Mouse (Mus musculus): ENCODE measurements at regions not wholly inside any gene's neighbourhood (a gene's known extent, or its start where the extent isn't known, plus 50 kb on each side); places are given as distances from the start of the nearest gene placed in this dataset.

GRCm38 (mm10) chr13:44280296-44280695 lies 449.0 kb upstream of the Jarid2 start:
- no peak for DNase-seq (ENCODE audit: extremely low spot score in 1 of 2, low spot score in 1 of 2)

- DNase-seq (ENCODE audit: extremely low spot score in 1 of 2, low spot score in 1 of 2), result no peak
Measured at GRCm38 (mm10) chr13:44281796-44282195, 447.5 kb upstream of the Jarid2 start.

DNA sequence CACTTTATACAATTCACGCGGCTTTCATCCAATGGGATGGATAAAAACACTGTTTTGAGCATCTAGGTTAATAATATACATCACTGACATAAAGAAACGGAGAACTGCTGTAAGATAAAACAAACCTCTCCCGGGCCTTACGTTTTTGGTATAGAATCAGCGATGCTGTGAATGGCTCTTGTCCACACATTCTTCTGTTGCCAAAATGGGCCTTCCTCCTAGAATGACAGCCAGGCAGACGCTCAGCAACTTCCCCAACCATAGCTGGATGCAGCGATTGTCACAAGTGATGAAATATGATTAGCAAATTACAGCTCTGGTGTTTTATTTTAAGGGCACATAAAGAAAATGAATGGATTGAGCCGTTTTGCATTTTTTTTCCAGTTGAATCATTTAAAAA lies 447.0 kb upstream of the Jarid2 start:
- DNase-seq (ENCODE audit: extremely low spot score in 1 of 2, low spot score in 1 of 2), result peak in 1 of 2 experiments; percentile 30

DNA sequence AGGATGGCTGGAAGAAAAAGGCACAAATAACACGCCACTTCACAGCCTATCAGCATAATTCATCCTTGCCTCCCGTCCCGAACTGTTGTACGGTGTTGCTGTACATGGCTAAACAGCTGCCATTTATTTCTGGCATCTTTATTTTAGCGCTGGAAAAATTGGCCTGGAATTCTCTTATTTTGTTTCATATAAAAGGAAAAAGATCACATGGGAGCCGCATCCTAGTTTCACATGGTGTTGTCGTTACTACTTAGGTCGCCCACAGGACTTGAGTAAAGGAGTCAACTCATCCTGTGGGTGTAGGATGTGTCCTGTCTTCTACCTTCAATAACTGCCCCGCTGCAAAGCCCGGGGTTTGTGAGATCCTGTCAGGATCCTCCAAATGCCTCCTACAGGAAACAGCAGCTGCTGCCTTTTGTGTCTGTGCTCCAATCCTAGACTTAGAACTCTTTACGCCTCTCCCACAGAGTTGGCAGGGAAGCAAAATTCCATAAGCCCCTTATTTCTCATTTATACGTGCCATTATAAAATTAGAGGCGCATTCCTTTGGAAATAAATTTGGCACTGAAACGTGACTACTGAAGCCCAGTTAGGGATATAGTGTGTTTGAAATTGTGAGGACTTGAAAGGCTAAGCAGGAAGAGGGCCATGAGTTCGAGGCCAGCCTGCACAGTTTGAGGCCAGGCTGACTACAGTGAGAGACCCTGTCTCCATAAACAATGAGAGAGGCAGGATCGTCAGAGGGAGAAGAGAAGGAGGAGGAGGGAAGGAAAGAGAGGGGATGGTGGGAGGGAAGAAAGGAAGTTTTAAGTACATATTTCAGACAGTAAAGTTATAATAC lies 446.3 kb upstream of the Jarid2 start:
- peak; percentile 72 to 73 for DNase-seq (ENCODE audit: extremely low spot score in 1 of 2, low spot score in 1 of 2)

- no peak for DNase-seq (ENCODE audit: extremely low spot score in 1 of 2, low spot score in 1 of 2)
Measured at GRCm38 (mm10) chr13:44285881-44286280, 443.4 kb upstream of the Jarid2 start.

DNA sequence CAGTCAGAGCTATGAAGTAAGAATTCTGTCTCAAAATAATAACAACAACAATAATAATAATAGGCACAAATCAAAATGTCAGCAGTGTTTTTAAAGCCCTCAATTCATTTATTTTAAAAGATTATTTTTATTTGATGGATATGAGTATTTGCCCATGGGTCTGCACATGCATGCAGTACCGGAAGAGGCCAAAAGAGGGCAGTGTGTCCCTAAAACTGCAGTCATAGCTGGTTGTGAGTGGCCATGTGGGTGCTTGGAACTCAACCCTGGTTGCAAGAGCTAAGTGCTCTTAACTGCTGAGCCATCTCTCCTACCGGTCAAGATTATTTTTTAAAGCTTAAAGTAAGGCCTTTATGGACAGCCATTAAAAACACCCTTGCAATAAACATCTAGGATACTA lies 439.1 kb upstream of the Jarid2 start:
- DNase-seq (ENCODE audit: extremely low spot score in 1 of 2, low spot score in 1 of 2), result no peak

DNA sequence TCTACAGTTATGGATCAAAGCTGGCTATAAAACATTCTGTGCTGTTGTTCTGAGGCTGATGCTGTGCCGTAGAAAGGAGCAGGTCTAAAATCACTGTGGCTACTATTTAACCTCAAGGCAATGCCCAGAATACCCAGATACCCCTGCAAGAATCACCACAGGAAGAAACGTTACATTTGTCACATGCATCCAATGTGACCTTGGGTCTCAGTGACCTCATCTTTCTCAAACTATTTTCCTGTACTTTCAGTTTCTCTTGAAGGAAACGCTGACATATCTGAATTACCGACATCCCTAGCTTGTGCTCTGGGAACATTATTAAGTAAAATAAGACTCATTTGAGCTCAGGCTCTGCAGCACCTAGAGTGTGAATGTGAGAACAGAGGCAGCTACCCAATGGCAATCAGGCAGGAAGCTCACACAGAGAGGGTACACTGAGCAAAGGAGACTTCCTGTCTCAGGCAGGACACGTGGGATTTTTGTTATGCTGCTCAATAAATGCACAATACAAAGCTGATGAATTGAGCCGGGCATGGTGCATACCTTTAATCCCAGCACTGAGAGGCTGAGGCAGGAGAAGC lies 436.7 kb upstream of the Jarid2 start:
- no peak for DNase-seq (ENCODE audit: extremely low spot score in 1 of 2, low spot score in 1 of 2)

GRCm38 (mm10) chr13:44293736-44294416 lies 435.4 kb upstream of the Jarid2 start:
- peak in 1 of 2 experiments; percentile 53 for DNase-seq (ENCODE audit: extremely low spot score in 1 of 2, low spot score in 1 of 2)

DNA sequence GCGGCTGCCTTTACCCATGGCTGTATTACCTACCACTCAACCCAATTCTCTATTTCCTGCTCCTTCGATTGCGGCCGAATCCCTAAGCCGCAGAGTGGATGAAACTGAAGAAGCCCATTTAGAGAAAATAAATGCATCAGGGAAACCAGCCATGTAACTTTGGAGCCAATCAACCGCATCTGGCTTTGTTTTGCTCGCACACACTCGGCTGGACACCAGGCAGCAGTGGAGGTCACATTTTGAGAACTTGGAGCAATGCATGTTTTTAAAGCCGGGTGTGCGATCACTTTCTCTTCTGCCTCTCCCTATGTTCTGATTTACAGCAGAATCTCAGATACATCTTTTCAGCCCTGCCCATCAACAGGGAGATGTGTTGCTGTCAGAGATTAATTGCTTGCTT lies 433.7 kb upstream of the Jarid2 start:
- no peak for DNase-seq (ENCODE audit: extremely low spot score in 1 of 2, low spot score in 1 of 2)

GRCm38 (mm10) chr13:44300611-44301010 lies 428.7 kb upstream of the Jarid2 start:
- no peak for DNase-seq (ENCODE audit: extremely low spot score in 1 of 2, low spot score in 1 of 2)

- no peak for DNase-seq (ENCODE audit: extremely low spot score in 1 of 2, low spot score in 1 of 2)
Measured at GRCm38 (mm10) chr13:44301215-44301614, 428.1 kb upstream of the Jarid2 start.

DNA sequence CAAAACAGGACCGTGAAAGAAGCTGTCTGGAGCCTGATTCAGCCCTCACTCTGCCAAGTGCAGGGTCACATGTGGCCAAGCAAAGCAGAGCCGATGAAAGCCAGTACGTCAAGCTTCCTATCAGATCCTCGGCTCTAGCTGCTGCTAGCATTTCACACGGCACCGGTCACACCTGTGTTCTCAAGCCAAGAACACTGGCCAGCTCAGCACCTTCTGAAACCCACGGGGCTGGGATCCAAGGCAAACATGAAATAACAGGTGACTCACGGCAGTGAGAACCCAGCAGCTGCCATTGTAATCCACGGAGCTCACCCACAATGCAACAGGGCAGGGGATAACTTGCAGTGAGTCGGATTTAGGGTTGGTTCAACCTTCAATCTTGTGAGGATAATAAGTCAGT lies 427.3 kb upstream of the Jarid2 start:
- DNase-seq (ENCODE audit: extremely low spot score in 1 of 2, low spot score in 1 of 2), result no peak

- DNase-seq (ENCODE audit: extremely low spot score in 1 of 2, low spot score in 1 of 2), result no peak
Measured at GRCm38 (mm10) chr13:44305134-44305991, 423.9 kb upstream of the Jarid2 start.

- peak; percentile 42 to 70 for DNase-seq (ENCODE audit: extremely low spot score in 1 of 2, low spot score in 1 of 2)
Measured at GRCm38 (mm10) chr13:44306275-44307050, 422.8 kb upstream of the Jarid2 start.

- DNase-seq (ENCODE audit: extremely low spot score in 1 of 2, low spot score in 1 of 2), result no peak
Measured at GRCm38 (mm10) chr13:44308227-44308626, 421.0 kb upstream of the Jarid2 start.

DNA sequence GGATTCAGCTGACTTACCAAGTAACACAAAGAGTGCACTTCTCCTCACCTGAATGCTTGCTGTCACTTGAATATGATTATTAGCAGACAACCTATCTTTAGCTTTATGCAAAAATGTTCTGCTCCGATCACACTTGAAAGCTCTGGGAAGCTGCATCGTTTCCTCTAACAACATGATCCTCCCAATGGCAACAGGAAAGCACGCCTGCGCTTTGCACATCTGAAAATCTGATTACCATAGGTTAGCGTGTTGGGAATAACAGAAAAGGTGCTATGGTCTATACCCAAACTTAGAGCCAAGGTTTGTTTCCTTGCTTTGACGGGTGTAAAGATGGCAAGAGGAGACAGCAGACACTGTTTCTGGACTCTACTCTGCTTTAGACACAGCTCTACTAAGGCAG lies 417.0 kb upstream of the Jarid2 start:
- DNase-seq (ENCODE audit: extremely low spot score in 1 of 2, low spot score in 1 of 2), result no peak

- DNase-seq (ENCODE audit: extremely low spot score in 1 of 2, low spot score in 1 of 2), result peak; percentile 41 to 72
Measured at GRCm38 (mm10) chr13:44316747-44317446, 412.4 kb upstream of the Jarid2 start.

DNA sequence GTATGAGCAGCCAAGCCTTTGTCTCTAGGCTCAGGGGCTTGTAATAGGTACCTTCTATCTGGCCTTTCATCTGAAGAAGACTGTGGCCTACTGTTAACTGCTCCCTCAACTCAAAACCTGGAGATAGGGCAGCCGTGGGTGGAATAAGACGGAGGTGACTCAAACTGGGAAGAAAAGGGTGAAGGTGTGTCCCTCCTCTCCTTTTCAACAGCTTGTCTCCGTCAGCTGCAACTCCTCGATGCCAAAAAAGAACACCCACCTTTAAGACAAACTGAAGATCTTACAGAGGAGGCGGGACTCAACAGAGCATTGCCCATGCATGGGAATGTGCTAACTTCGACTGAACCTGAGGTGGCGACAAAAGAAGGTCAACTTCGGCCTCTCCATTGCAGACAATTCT lies 411.7 kb upstream of the Jarid2 start:
- DNase-seq (ENCODE audit: extremely low spot score in 1 of 2, low spot score in 1 of 2), result peak; percentile 28 to 71

GRCm38 (mm10) chr13:44319101-44319500 lies 410.2 kb upstream of the Jarid2 start:
- no peak for DNase-seq (ENCODE audit: extremely low spot score in 1 of 2, low spot score in 1 of 2)

Measured in frontal cortex, adult 2 months (tissue).